Mouse (Mus musculus) stomach, postnatal 0 days (tissue): ENCODE measurements around the gene Tmem252.

Experiments used
- CTCF ChIP-seq: IDR thresholded peaks from 2 replicates; pipeline ENCODE4 v1.5.1; 2016; ENCODE audit warnings: antibody characterized with exemption, low read depth, mild to moderate bottlenecking, moderate library complexity
- EP300 ChIP-seq: optimal IDR thresholded peaks from 2 replicates; pipeline ENCODE3; 2016; ENCODE audit warnings: antibody characterized with exemption

DNA sequence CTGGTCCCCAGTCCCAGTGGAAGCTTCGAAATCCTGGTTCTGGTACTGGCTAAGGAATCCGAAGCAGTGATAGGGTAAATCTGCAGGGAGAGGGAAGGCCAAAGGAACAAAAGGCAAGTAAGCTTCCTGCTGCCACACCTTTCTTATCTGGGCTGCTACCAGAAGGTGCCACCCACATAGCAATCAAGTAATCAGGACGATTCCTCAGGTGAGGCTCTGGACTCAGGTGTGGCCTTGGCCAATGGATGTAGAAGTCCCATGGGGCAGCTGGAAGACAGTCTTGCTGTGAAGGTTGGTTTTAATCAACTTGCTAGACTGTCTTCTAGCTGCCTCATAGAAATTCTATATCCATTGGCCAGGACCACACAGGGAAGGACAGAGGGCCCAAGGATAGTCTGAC is 40.8 kb upstream of the Tmem252 start:
- TF ChIP-seq CTCF (no peak), EP300 (no peak)
